Mouse (Mus musculus) brain, embryonic 14.5 days (tissue): ENCODE results near the gene Sorbs2. TPM values are rescaled to one million over a fixed set of nuclear protein-coding genes. Genes with fewer than 3 reads are reported as not detected.

Source experiments
- DNase-seq: peaks from one replicate; pipeline ENCODE4 v3.0.0-alpha.2; 2011; ENCODE audit warnings: low read depth
- CTCF ChIP-seq: fragments of 200-500 bp; IDR thresholded peaks from 2 replicates; pipeline ENCODE4 v1.5.1; 2012; ENCODE audit warnings: inconsistent platforms, mild to moderate bottlenecking, moderate library complexity, borderline replicate concordance; ENCODE audit not compliant: insufficient read depth, insufficient read length; ENCODE audit errors: extremely low read depth
- POLR2A ChIP-seq: fragments of 200-500 bp; IDR thresholded peaks from 2 replicates; pipeline ENCODE4 v1.6.1; 2012; ENCODE audit warnings: mild to moderate bottlenecking, inconsistent platforms, borderline replicate concordance; ENCODE audit not compliant: poor library complexity, insufficient read depth, insufficient read length, severe bottlenecking; ENCODE audit errors: extremely low read depth
- polyA plus RNA-seq: library from polyadenylated mRNA; depleted of rRNA; stranded (reverse); fragments of >200 nt; gene quantifications from 2 replicates; pipeline ENCODE4 v1.2.3, GENCODE M21; 2012

Sorbs2 gene
- polyA plus RNA-seq, 1 experiment = 81.7 TPM

GRCm38 (mm10) chr8:45673149-45673548, 165.6 kb downstream of the Sorbs2 start:
- TF ChIP-seq POLR2A (no peak), CTCF (no peak)
- DNase-seq = no peak

GRCm38 (mm10) chr8:45675821-45676279, 168.3 kb downstream of the Sorbs2 start:
- peak; percentile 93 for DNase-seq

GRCm38 (mm10) chr8:45677114-45677853, 169.7 kb downstream of the Sorbs2 start:
- TF ChIP-seq POLR2A (no peak), CTCF (no peak)
- peak; percentile 82 for DNase-seq

More at GRCm38 (mm10) chr8:45675821-45676279, 168.3 kb downstream of the Sorbs2 start:
- TF ChIP-seq POLR2A (no peak), CTCF (no peak)

- DNase-seq = peak; percentile 87
- TF ChIP-seq POLR2A (no peak), CTCF (no peak)
Observed at GRCm38 (mm10) chr8:45677854-45678241, 170.3 kb downstream of the Sorbs2 start.

GRCm38 (mm10) chr8:45681171-45681570, 173.6 kb downstream of the Sorbs2 start:
- TF ChIP-seq CTCF (no peak), POLR2A (no peak)
- DNase-seq = no peak

- TF ChIP-seq CTCF (no peak), POLR2A (no peak)
- DNase-seq = peak; percentile 60
Observed at GRCm38 (mm10) chr8:45682845-45683383, 175.3 kb downstream of the Sorbs2 start.

GRCm38 (mm10) chr8:45687942-45688695, 180.5 kb downstream of the Sorbs2 start:
- peak; percentile 52 for DNase-seq
- no peak for TF ChIP-seq POLR2A
- TF ChIP-seq CTCF = no peak

- DNase-seq = peak; percentile 54
- no peak for TF ChIP-seq CTCF
- no peak for TF ChIP-seq POLR2A
Observed at GRCm38 (mm10) chr8:45689611-45690207, 182.1 kb downstream of the Sorbs2 start.

- DNase-seq = no peak
- TF ChIP-seq CTCF (no peak), POLR2A (no peak)
Observed at GRCm38 (mm10) chr8:45700100-45700499, 192.5 kb downstream of the Sorbs2 start.

GRCm38 (mm10) chr8:45703700-45704101, 196.1 kb downstream of the Sorbs2 start:
- peak; percentile 63 for DNase-seq
- no peak for TF ChIP-seq POLR2A
- TF ChIP-seq CTCF = no peak

GRCm38 (mm10) chr8:45709098-45709497, 201.5 kb downstream of the Sorbs2 start:
- no peak for TF ChIP-seq CTCF
- no peak for TF ChIP-seq POLR2A
- DNase-seq = no peak
